8 mouse cellular contexts compared by ENCODE assay signal in the genomic region with DNA sequence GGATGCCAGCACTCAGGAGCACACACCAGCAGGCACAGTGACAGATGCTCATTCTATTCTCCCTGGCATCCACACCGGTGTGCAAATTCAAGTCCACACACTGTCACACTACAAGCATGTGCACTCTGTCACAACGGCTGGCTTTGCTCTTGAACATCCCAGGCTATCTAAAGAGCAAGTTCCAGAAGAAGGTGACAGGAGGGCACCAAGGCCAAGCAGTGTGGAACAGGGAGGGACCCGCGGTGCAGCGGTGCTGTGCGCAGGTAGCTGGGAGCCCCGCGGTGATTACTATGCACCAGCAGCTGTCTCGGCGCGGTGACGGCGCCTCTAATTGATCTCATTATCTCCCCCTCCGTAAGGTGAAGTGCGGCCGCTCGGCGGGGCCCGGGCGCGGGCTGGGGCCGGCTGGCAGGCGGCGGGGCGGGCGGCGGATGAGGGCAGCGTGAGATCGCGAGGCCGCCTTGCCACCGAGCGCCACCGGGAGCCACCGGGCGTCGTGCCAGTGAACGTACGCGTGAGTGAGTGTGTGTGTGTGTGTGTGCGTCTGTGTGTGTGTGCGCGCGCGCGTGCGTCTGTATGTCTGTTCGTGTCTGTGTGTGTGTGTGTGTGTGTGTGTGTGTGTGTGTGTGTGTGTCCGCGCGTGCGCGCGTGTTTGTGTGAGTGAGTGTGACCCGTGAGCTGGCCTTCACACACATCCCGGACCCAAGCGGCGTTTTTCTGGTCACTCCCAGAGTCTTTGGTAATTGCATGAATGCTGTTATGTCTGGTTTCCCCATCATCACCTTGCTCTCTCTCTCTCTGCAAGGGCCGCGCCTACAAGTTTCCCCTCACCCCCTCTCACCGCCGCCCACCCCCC.
DNase-seq lines count a peak whose midpoint lies in the region; ATAC-seq and TF ChIP-seq lines count a peak whose summit lies in the region.

No protein-coding gene starts in this region.

- peaks cover 51% of the 10 kb centered on the region for H3K27me3 ChIP-seq in forebrain, embryonic 10.5 days (ENCODE audit: poor library complexity, severe bottlenecking)
- peaks cover 15% of the 10 kb centered on the region for H3K27me3 ChIP-seq in heart, embryonic 16.5 days (ENCODE audit: control insufficient read depth, insufficient read depth, low read length)
- H3K27me3 ChIP-seq in liver, embryonic 14.5 days (ENCODE audit: control insufficient read depth, insufficient read depth, low read length): peaks cover 11% of the 10 kb centered on the region
- H3K27me3 ChIP-seq in neural tube, embryonic 14.5 days (ENCODE audit: control insufficient read depth, insufficient read depth, low read length): no peaks in the 10 kb centered on the region

- H3K27ac ChIP-seq in forebrain, embryonic 10.5 days: peak overlapping the region; percentile 76
- H3K27ac ChIP-seq in heart, embryonic 16.5 days (ENCODE audit: low read length): no peak overlapping the region
- H3K27ac ChIP-seq in liver, embryonic 14.5 days: no peak overlapping the region
- peak overlapping the region; percentile 90 for H3K27ac ChIP-seq in neural tube, embryonic 14.5 days (ENCODE audit: low read depth, low read length)

- peak overlapping the region; percentile 91 for H3K4me2 ChIP-seq in heart, embryonic 16.5 days (ENCODE audit: low read depth, low read length)
- peak overlapping the region; percentile 24; the same call in 1 of the 2 replicates for H3K4me2 ChIP-seq in liver, embryonic 14.5 days (ENCODE audit: low read depth)
- H3K4me2 ChIP-seq in neural tube, embryonic 14.5 days (ENCODE audit: low read depth, low read length): peak overlapping the region; percentile 81

- 2% methylated on average over 62 of the region's 62 CpGs for WGBS in forebrain, embryonic 10.5 days
- 2% methylated on average over 56 of the region's 62 CpGs for WGBS in heart, embryonic 16.5 days
- WGBS in liver, embryonic 14.5 days (ENCODE audit: insufficient replicate concordance): 2% methylated on average over 49 of the region's 62 CpGs
- 1% methylated on average over 58 of the region's 62 CpGs for WGBS in neural tube, embryonic 14.5 days

- ATAC-seq in heart, embryonic 16.5 days (replicated peaks; ENCODE audit: extremely low read depth, insufficient read depth, low FRiP score): peak; percentile 54
- no peak for ATAC-seq in liver, embryonic 14.5 days (ENCODE audit: insufficient read depth)
- ATAC-seq in neural tube, embryonic 14.5 days (ENCODE audit: low read depth): peak; percentile 74

- no peaks in the 10 kb centered on the region for H3K9me3 ChIP-seq in forebrain, embryonic 10.5 days
- H3K9me3 ChIP-seq in heart, embryonic 16.5 days (replicated peaks; ENCODE audit: control insufficient read depth, low read length): no peaks in the 10 kb centered on the region
- no peaks in the 10 kb centered on the region for H3K9me3 ChIP-seq in liver, embryonic 14.5 days (ENCODE audit: control insufficient read depth, low read length)
- no peaks in the 10 kb centered on the region for H3K9me3 ChIP-seq in neural tube, embryonic 14.5 days (ENCODE audit: control insufficient read depth, low read length)

- peak; percentile 86 for DNase-seq in heart, adult 11 months
- DNase-seq in heart, adult 8-10 months (ENCODE audit: low spot score): no peak
- DNase-seq in forebrain, embryonic 10.5 days (ENCODE audit: extremely low spot score, low spot score): peak; percentile 53
- DNase-seq in kidney, postnatal 25 days: peak; percentile 68 to 78
- DNase-seq in liver, embryonic 14.5 days (ENCODE audit: low read depth in 3 of 3, low spot score in 3 of 3): no peak
- peak; percentile 18 for DNase-seq in urinary bladder, postnatal 10 days (ENCODE audit: low spot score)

- peak overlapping the region; percentile 57 for H3K4me3 ChIP-seq in forebrain, embryonic 10.5 days
- peak overlapping the region; percentile 58 for H3K4me3 ChIP-seq in heart, embryonic 16.5 days (ENCODE audit: low read length)
- H3K4me3 ChIP-seq in liver, embryonic 14.5 days (ENCODE audit: insufficient read depth in 1 of 2, low read depth in 2 of 2, low read length in 2 of 2): peak overlapping the region in 1 of 2 experiments; percentile 3; a peak in 1 of 4 replicates
- peak overlapping the region; percentile 37 for H3K4me3 ChIP-seq in neural tube, embryonic 14.5 days (ENCODE audit: low read depth, low read length)

- no peak for TF ChIP-seq EP300 in liver, embryonic 14.5 days (IDR thresholded peaks at IDR 0.05; ENCODE audit: low read depth)

- peak overlapping the region; percentile 63 for H3K9ac ChIP-seq in heart, embryonic 16.5 days (ENCODE audit: low read length)
- H3K9ac ChIP-seq in liver, embryonic 14.5 days (replicated peaks): no peak overlapping the region
- H3K9ac ChIP-seq in neural tube, embryonic 14.5 days (replicated peaks; ENCODE audit: low read depth, low read length): peak overlapping the region; percentile 66

- TF ChIP-seq CTCF in liver, embryonic 14.5 days (IDR thresholded peaks at IDR 0.05; ENCODE audit: low read depth): no peak

- peaks cover 53% of the 10 kb centered on the region for H3K4me1 ChIP-seq in forebrain, embryonic 10.5 days
- H3K4me1 ChIP-seq in heart, embryonic 16.5 days (ENCODE audit: control insufficient read depth, insufficient read depth, low read length): peaks cover 4% of the 10 kb centered on the region; the same call in 1 of the 2 replicates
- H3K4me1 ChIP-seq in liver, embryonic 14.5 days (replicated peaks; ENCODE audit: control insufficient read depth in 2 of 2, insufficient read depth in 2 of 2, low read length in 1 of 2): no peaks in the 10 kb centered on the region
- H3K4me1 ChIP-seq in neural tube, embryonic 14.5 days (ENCODE audit: control insufficient read depth, insufficient read depth, low read length): peaks cover 14% of the 10 kb centered on the region

- H3K36me3 ChIP-seq in forebrain, embryonic 10.5 days (replicated peaks): no peaks in the 10 kb centered on the region
- H3K36me3 ChIP-seq in heart, embryonic 16.5 days (ENCODE audit: control insufficient read depth, insufficient read depth): no peaks in the 10 kb centered on the region
- no peaks in the 10 kb centered on the region for H3K36me3 ChIP-seq in liver, embryonic 14.5 days (replicated peaks; ENCODE audit: control insufficient read depth, insufficient read depth, low read depth)
- H3K36me3 ChIP-seq in neural tube, embryonic 14.5 days (ENCODE audit: control insufficient read depth, insufficient read depth, low read length): no peaks in the 10 kb centered on the region

Comparison
In these comparisons a context has a peak if more than half of its experiments do, and no peak if none do; other contexts are left out.
1. DNase-seq: peak in heart, adult 11 months (single experiment), forebrain, embryonic 10.5 days (single experiment), kidney, postnatal 25 days (2 of 2) and urinary bladder, postnatal 10 days (single experiment); none in heart, adult 8-10 months (single experiment) and liver, embryonic 14.5 days (0 of 3).
2. H3K27ac ChIP-seq: peak in forebrain, embryonic 10.5 days (single experiment) and neural tube, embryonic 14.5 days (single experiment); none in heart, embryonic 16.5 days (single experiment) and liver, embryonic 14.5 days (single experiment).
3. H3K4me2 ChIP-seq: peak in every context shown above with its lines; median percentile 91 in heart, embryonic 16.5 days; 81 in neural tube, embryonic 14.5 days; 24 in liver, embryonic 14.5 days.